Mouse (Mus musculus): ENCODE data around the gene Cdk8. TPM values are rescaled to one million over a fixed set of nuclear protein-coding genes. Genes with fewer than 3 reads are reported as not detected.

The Cdk8 gene
- polyA plus RNA-seq, 1 experiment from 2014 or later = 15.8 TPM

- 81% methylated on average over 5 of the region's 6 CpGs for WGBS
- no peaks in the 10 kb centered on the region for H3K4me1 ChIP-seq
- H3K27ac ChIP-seq = no peak overlapping the region
- H3K9me3 ChIP-seq (replicated peaks) = no peaks in the 10 kb centered on the region
- peaks cover 18% of the 10 kb centered on the region for H3K36me3 ChIP-seq (ENCODE audit: poor library complexity, severe bottlenecking)
- no peak overlapping the region for H3K9ac ChIP-seq
- H3K4me2 ChIP-seq = no peak overlapping the region
- ATAC-seq = no peak
- no peaks in the 10 kb centered on the region for H3K27me3 ChIP-seq
- H3K4me3 ChIP-seq = no peak overlapping the region
These were observed 35.0 kb downstream of the Cdk8 start for GRCm38 (mm10) chr5:146265934-146266591.

- Histone ChIP-seq H3K4me1 (no peaks in the 10 kb centered on the region), H3K36me3 (ENCODE audit: poor library complexity, severe bottlenecking) (peaks cover 14% of the 10 kb centered on the region; the same call in 1 of the 2 replicates), H3K9ac (no peak overlapping the region), H3K4me2 (no peak overlapping the region), H3K27me3 (no peaks in the 10 kb centered on the region), H3K9me3 (replicated peaks) (no peaks in the 10 kb centered on the region), H3K4me3 (no peak overlapping the region), H3K27ac (no peak overlapping the region)
- WGBS = 90% methylated on average over 7 of the region's 7 CpGs
- ATAC-seq = no peak
These were observed 36.7 kb downstream of the Cdk8 start for GRCm38 (mm10) chr5:146267776-146268175.

- Histone ChIP-seq H3K9me3 (replicated peaks) (no peaks in the 10 kb centered on the region), H3K27ac (no peak overlapping the region), H3K9ac (no peak overlapping the region), H3K4me1 (no peaks in the 10 kb centered on the region), H3K27me3 (no peaks in the 10 kb centered on the region), H3K4me2 (no peak overlapping the region), H3K36me3 (ENCODE audit: poor library complexity, severe bottlenecking) (peaks cover 26% of the 10 kb centered on the region; the same call in 1 of the 2 replicates), H3K4me3 (no peak overlapping the region)
- no peak for ATAC-seq
- 90% methylated on average over 9 of the region's 9 CpGs for WGBS
These were observed 39.6 kb downstream of the Cdk8 start for GRCm38 (mm10) chr5:146270593-146270992.

- peaks cover 31% of the 10 kb centered on the region; the same call in 1 of the 2 replicates for H3K36me3 ChIP-seq (ENCODE audit: poor library complexity, severe bottlenecking)
- no peaks in the 10 kb centered on the region for H3K9me3 ChIP-seq (replicated peaks)
- no peak overlapping the region for H3K4me2 ChIP-seq
- no peaks in the 10 kb centered on the region for H3K27me3 ChIP-seq
- H3K4me3 ChIP-seq = no peak overlapping the region
- ATAC-seq = no peak
- no peak overlapping the region for H3K9ac ChIP-seq
- WGBS = 87% methylated on average over 5 of the region's 5 CpGs
- no peak overlapping the region for H3K27ac ChIP-seq
- H3K4me1 ChIP-seq = no peaks in the 10 kb centered on the region
These were observed 40.6 kb downstream of the Cdk8 start for GRCm38 (mm10) chr5:146271662-146272061.

- ATAC-seq = no peak
- no peak overlapping the region for H3K27ac ChIP-seq
These were observed 42.1 kb downstream of the Cdk8 start for GRCm38 (mm10) chr5:146273096-146273495.

GRCm38 (mm10) chr5:146274420-146275045 lies 43.5 kb downstream of the Cdk8 start:
- Histone ChIP-seq H3K9ac (no peak overlapping the region), H3K36me3 (ENCODE audit: poor library complexity, severe bottlenecking) (peaks cover 37% of the 10 kb centered on the region), H3K9me3 (replicated peaks) (no peaks in the 10 kb centered on the region), H3K4me2 (no peak overlapping the region), H3K4me1 (no peaks in the 10 kb centered on the region), H3K27ac (no peak overlapping the region; the same call in 1 of the 2 replicates), H3K27me3 (no peaks in the 10 kb centered on the region), H3K4me3 (no peak overlapping the region)
- no peak for ATAC-seq
- 85% methylated on average over 4 of the region's 4 CpGs for WGBS

More at GRCm38 (mm10) chr5:146273096-146273495, 42.1 kb downstream of the Cdk8 start:
- Histone ChIP-seq H3K9me3 (replicated peaks) (no peaks in the 10 kb centered on the region), H3K36me3 (ENCODE audit: poor library complexity, severe bottlenecking) (peaks cover 31% of the 10 kb centered on the region; the same call in 1 of the 2 replicates), H3K4me2 (no peak overlapping the region), H3K4me1 (no peaks in the 10 kb centered on the region), H3K9ac (no peak overlapping the region), H3K4me3 (no peak overlapping the region), H3K27me3 (no peaks in the 10 kb centered on the region)
- WGBS = 79% methylated on average over 4 of the region's 4 CpGs

GRCm38 (mm10) chr5:146277513-146277912 lies 46.5 kb downstream of the Cdk8 start:
- Histone ChIP-seq H3K36me3 (ENCODE audit: poor library complexity, severe bottlenecking) (peaks cover 38% of the 10 kb centered on the region), H3K27ac (no peak overlapping the region), H3K4me2 (no peak overlapping the region), H3K4me1 (no peaks in the 10 kb centered on the region), H3K9me3 (replicated peaks) (no peaks in the 10 kb centered on the region), H3K9ac (no peak overlapping the region), H3K4me3 (no peak overlapping the region), H3K27me3 (no peaks in the 10 kb centered on the region)
- 91% methylated on average over 4 of the region's 4 CpGs for WGBS
- ATAC-seq = no peak

GRCm38 (mm10) chr5:146280012-146280411 lies 49.0 kb downstream of the Cdk8 start:
- ATAC-seq = no peak
- no peaks in the 10 kb centered on the region for H3K27me3 ChIP-seq

GRCm38 (mm10) chr5:146281241-146281818 lies 50.3 kb downstream of the Cdk8 start:
- ATAC-seq = no peak

More at GRCm38 (mm10) chr5:146280012-146280411, 49.0 kb downstream of the Cdk8 start:
- peaks cover 29% of the 10 kb centered on the region for H3K36me3 ChIP-seq (ENCODE audit: poor library complexity, severe bottlenecking)
- H3K4me1 ChIP-seq = no peaks in the 10 kb centered on the region
- no peak overlapping the region for H3K9ac ChIP-seq
- no peak overlapping the region for H3K27ac ChIP-seq
- no peaks in the 10 kb centered on the region for H3K9me3 ChIP-seq (replicated peaks)
- no peak overlapping the region for H3K4me3 ChIP-seq
- H3K4me2 ChIP-seq = no peak overlapping the region

GRCm38 (mm10) chr5:146281884-146282579 lies 51.0 kb downstream of the Cdk8 start:
- no peaks in the 10 kb centered on the region for H3K27me3 ChIP-seq
- ATAC-seq = no peak
- no peak overlapping the region for H3K9ac ChIP-seq
- no peak overlapping the region for H3K4me3 ChIP-seq
- WGBS = 88% methylated on average over 13 of the region's 13 CpGs
- peaks cover 39% of the 10 kb centered on the region for H3K36me3 ChIP-seq (ENCODE audit: poor library complexity, severe bottlenecking)
- no peak overlapping the region for H3K27ac ChIP-seq
- no peaks in the 10 kb centered on the region for H3K9me3 ChIP-seq (replicated peaks)
- H3K4me2 ChIP-seq = no peak overlapping the region
- H3K4me1 ChIP-seq = no peaks in the 10 kb centered on the region

More at GRCm38 (mm10) chr5:146281241-146281818, 50.3 kb downstream of the Cdk8 start:
- Histone ChIP-seq H3K36me3 (ENCODE audit: poor library complexity, severe bottlenecking) (peaks cover 32% of the 10 kb centered on the region), H3K4me1 (no peaks in the 10 kb centered on the region), H3K27me3 (no peaks in the 10 kb centered on the region), H3K4me3 (no peak overlapping the region), H3K9me3 (replicated peaks) (no peaks in the 10 kb centered on the region), H3K27ac (no peak overlapping the region), H3K9ac (no peak overlapping the region), H3K4me2 (no peak overlapping the region)
- 89% methylated on average over 4 of the region's 4 CpGs for WGBS

- no peaks in the 10 kb centered on the region for H3K9me3 ChIP-seq (replicated peaks)
- H3K36me3 ChIP-seq (ENCODE audit: poor library complexity, severe bottlenecking) = peaks cover 47% of the 10 kb centered on the region
- ATAC-seq = no peak
- no peaks in the 10 kb centered on the region for H3K27me3 ChIP-seq
- H3K9ac ChIP-seq = no peak overlapping the region
- H3K4me1 ChIP-seq = no peaks in the 10 kb centered on the region
- no peak overlapping the region for H3K4me2 ChIP-seq
- H3K4me3 ChIP-seq = no peak overlapping the region
- H3K27ac ChIP-seq = no peak overlapping the region
- WGBS = 92% methylated on average over 6 of the region's 6 CpGs
These were observed 52.9 kb downstream of the Cdk8 start for GRCm38 (mm10) chr5:146283899-146284298.

GRCm38 (mm10) chr5:146287416-146287815 lies 56.4 kb downstream of the Cdk8 start:
- Histone ChIP-seq H3K4me1 (no peaks in the 10 kb centered on the region), H3K4me2 (no peak overlapping the region), H3K27me3 (no peaks in the 10 kb centered on the region), H3K9ac (no peak overlapping the region), H3K36me3 (ENCODE audit: poor library complexity, severe bottlenecking) (peaks cover 48% of the 10 kb centered on the region), H3K4me3 (no peak overlapping the region), H3K9me3 (replicated peaks) (no peaks in the 10 kb centered on the region), H3K27ac (no peak overlapping the region)
- 86% methylated on average over 10 of the region's 10 CpGs for WGBS
- no peak for ATAC-seq

Measured in forebrain, embryonic 13.5 days (tissue).